Comparison of ENCODE assay signal across 9 mouse cellular contexts in the genomic region with DNA sequence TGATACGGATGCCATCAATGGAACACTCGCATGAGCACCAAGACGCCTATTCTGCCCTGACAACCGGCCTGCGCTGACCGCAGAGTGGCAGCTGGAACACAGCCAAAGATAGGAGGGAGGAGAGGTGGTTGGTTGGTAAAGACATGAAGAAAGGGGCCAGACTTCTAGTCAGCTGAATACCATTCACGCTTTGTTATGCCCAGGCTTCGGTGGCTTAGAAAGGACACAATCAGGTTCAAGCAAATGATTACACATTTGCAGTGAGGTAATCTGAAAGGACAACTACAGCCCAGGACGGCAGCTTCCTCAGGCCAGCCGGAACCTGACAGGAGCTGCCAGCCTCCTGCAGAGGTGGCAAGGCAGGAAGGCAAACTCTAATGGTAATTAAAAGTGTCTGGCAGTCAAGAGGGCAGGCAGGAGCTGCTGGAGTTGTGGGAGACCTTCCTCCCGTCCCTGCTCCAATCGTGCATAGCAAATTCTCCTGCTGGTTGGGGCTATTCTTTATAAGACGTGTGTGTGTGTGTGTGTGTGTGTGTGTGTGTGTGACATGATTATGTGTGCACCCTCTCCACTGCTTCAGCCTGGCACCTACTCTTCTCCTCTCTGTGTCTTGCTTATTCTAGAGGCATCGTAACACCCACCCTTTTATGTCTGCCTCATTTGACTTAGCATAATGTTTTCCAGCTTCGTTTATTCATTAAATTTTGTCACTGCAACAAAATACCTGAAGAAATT.
DNase-seq lines count a peak whose midpoint lies in the region; ATAC-seq lines count a peak whose summit lies in the region.
"Had no signal": no experiment of that assay in that cellular context is flagged by ENCODE, and none has a peak within 500 bp of the region (broad histone marks: within the 10 kb centered on the region; RNA-seq: fewer than 3 reads in every experiment).

No protein-coding gene starts in this region.

- H3K27ac ChIP-seq in embryonic facial prominence, embryonic 14.5 days (replicated peaks; ENCODE audit: low read depth, low read length): no peak overlapping the region
- H3K27ac ChIP-seq in midbrain, embryonic 10.5 days (replicated peaks): 0 out of 2 replicates have a peak overlapping the region, but pooled peaks have one; percentile 13

- no peak for ATAC-seq in embryonic facial prominence, embryonic 14.5 days (ENCODE audit: low read depth)

- H3K4me1 ChIP-seq in embryonic facial prominence, embryonic 14.5 days (ENCODE audit: control insufficient read depth, insufficient read depth, low read length): no peaks in the 10 kb centered on the region
- H3K4me1 ChIP-seq in midbrain, embryonic 10.5 days: peaks cover 6% of the 10 kb centered on the region; the same call in 1 of the 2 replicates
- H3K4me1 ChIP-seq: megakaryocyte, embryonic 14.5 days had no signal

- H3K9ac ChIP-seq in embryonic facial prominence, embryonic 14.5 days (ENCODE audit: low read depth, low read length): no peak overlapping the region

- H3K4me3 ChIP-seq in embryonic facial prominence, embryonic 14.5 days (ENCODE audit: low read depth, low read length): no peak overlapping the region
- H3K4me3 ChIP-seq in midbrain, embryonic 10.5 days: no peak overlapping the region
- H3K4me3 ChIP-seq: megakaryocyte, embryonic 14.5 days had no signal

- peak; percentile 72 to 75 for DNase-seq in cerebellum, postnatal 14 days
- no peak for DNase-seq in cerebellum, adult 9-11 months
- DNase-seq in embryonic facial prominence, embryonic 14.5 days (ENCODE audit: low spot score): peak; percentile 5
- peak; percentile 43 for DNase-seq in kidney, adult 18-20 months
- no peak for DNase-seq in midbrain, embryonic 10.5 days (ENCODE audit: low spot score)
- DNase-seq in layer of hippocampus, postnatal 14 days (ENCODE audit: low spot score in 2 of 2): no peak
- no peak for DNase-seq in spleen, postnatal 36 days (ENCODE audit: low spot score in 2 of 2)
- no peak for DNase-seq in right cerebral cortex, adult 18-20 months

- H3K9me3 ChIP-seq in embryonic facial prominence, embryonic 14.5 days (ENCODE audit: control insufficient read depth, low read length): no peaks in the 10 kb centered on the region
- H3K9me3 ChIP-seq in midbrain, embryonic 10.5 days (replicated peaks): no peaks in the 10 kb centered on the region

- H3K4me2 ChIP-seq in embryonic facial prominence, embryonic 14.5 days (ENCODE audit: low read depth, low read length): no peak overlapping the region

- H3K27me3 ChIP-seq in embryonic facial prominence, embryonic 14.5 days (replicated peaks; ENCODE audit: control insufficient read depth, insufficient read depth, low read length): no peaks in the 10 kb centered on the region
- H3K27me3 ChIP-seq in midbrain, embryonic 10.5 days (ENCODE audit: low read depth, poor library complexity, severe bottlenecking): no peaks in the 10 kb centered on the region
- H3K27me3 ChIP-seq: megakaryocyte, embryonic 14.5 days had no signal

- WGBS in embryonic facial prominence, embryonic 14.5 days: 48% methylated on average over 14 of the region's 15 CpGs
- 63% methylated on average over 15 of the region's 15 CpGs for WGBS in midbrain, embryonic 10.5 days

- no peaks in the 10 kb centered on the region for H3K36me3 ChIP-seq in embryonic facial prominence, embryonic 14.5 days (ENCODE audit: control insufficient read depth, insufficient read depth, low read length)
- H3K36me3 ChIP-seq in midbrain, embryonic 10.5 days: no peaks in the 10 kb centered on the region

Comparison
In these comparisons a context has a peak if more than half of its experiments do, and no peak if none do; other contexts are left out.
1. DNase-seq: peak in cerebellum, postnatal 14 days (2 of 2), embryonic facial prominence, embryonic 14.5 days (single experiment) and kidney, adult 18-20 months (single experiment); none in cerebellum, adult 9-11 months (single experiment), midbrain, embryonic 10.5 days (single experiment), layer of hippocampus, postnatal 14 days (0 of 2), spleen, postnatal 36 days (0 of 2) and right cerebral cortex, adult 18-20 months (single experiment).